Mouse (Mus musculus): Measurements from ENCODE around the gene Atp1a4.
A peak's percentile ranks its signal among the peaks of the same experiment; 100 is the strongest.

Gene Atp1a4

GRCm38 (mm10) chr1:172219451-172220406 is 38.5 kb downstream of the Atp1a4 start, which contains the start of gene Casq1:
Gene Casq1, minus strand, starts transcription at chr1:172219868.
- DNase-seq (ENCODE audit: low spot score in 2 of 2): no peak

- DNase-seq (ENCODE audit: low spot score in 2 of 2): no peak
These were observed 39.9 kb downstream of the Atp1a4 start for GRCm38 (mm10) chr1:172218164-172218910.

GRCm38 (mm10) chr1:172217148-172217547 is 41.1 kb downstream of the Atp1a4 start:
- DNase-seq (ENCODE audit: low spot score in 2 of 2): peak; percentile 88 to 96

- DNase-seq (ENCODE audit: low spot score in 2 of 2): no peak
These were observed 43.5 kb downstream of the Atp1a4 start for GRCm38 (mm10) chr1:172214748-172215147.

GRCm38 (mm10) chr1:172213771-172214170 is 44.4 kb downstream of the Atp1a4 start:
- DNase-seq (ENCODE audit: low spot score in 2 of 2): no peak

GRCm38 (mm10) chr1:172212776-172213175 is 45.4 kb downstream of the Atp1a4 start:
- no peak for DNase-seq (ENCODE audit: low spot score in 2 of 2)

GRCm38 (mm10) chr1:172207111-172207584 is 51.1 kb downstream of the Atp1a4 start:
- DNase-seq (ENCODE audit: low spot score in 2 of 2): no peak

GRCm38 (mm10) chr1:172206141-172206917 is 51.9 kb downstream of the Atp1a4 start, which contains the start of gene Pea15a:
Gene Pea15a, minus strand, starts transcription at chr1:172206804.
- DNase-seq (ENCODE audit: low spot score in 2 of 2): peak; percentile 53 to 76

- DNase-seq (ENCODE audit: low spot score in 2 of 2): no peak
These were observed 52.5 kb downstream of the Atp1a4 start for GRCm38 (mm10) chr1:172205741-172206087.

- no peak for DNase-seq (ENCODE audit: low spot score in 2 of 2)
These were observed 53.1 kb downstream of the Atp1a4 start for GRCm38 (mm10) chr1:172204814-172205740.

- no peak for DNase-seq (ENCODE audit: low spot score in 2 of 2)
These were observed 54.0 kb downstream of the Atp1a4 start for GRCm38 (mm10) chr1:172204033-172204813.

GRCm38 (mm10) chr1:172203566-172203965 is 54.6 kb downstream of the Atp1a4 start:
- DNase-seq (ENCODE audit: low spot score in 2 of 2): no peak

GRCm38 (mm10) chr1:172202894-172203522 is 55.2 kb downstream of the Atp1a4 start:
- no peak for DNase-seq (ENCODE audit: low spot score in 2 of 2)

- no peak for DNase-seq (ENCODE audit: low spot score in 2 of 2)
These were observed 56.0 kb downstream of the Atp1a4 start for GRCm38 (mm10) chr1:172201967-172202880.

GRCm38 (mm10) chr1:172200871-172201447 is 57.3 kb downstream of the Atp1a4 start:
- DNase-seq (ENCODE audit: low spot score in 2 of 2): no peak

GRCm38 (mm10) chr1:172200161-172200560 is 58.1 kb downstream of the Atp1a4 start:
- no peak for DNase-seq (ENCODE audit: low spot score in 2 of 2)

GRCm38 (mm10) chr1:172198996-172199395 is 59.2 kb downstream of the Atp1a4 start:
- no peak for DNase-seq (ENCODE audit: low spot score in 2 of 2)

- no peak for DNase-seq (ENCODE audit: low spot score in 2 of 2)
These were observed 59.9 kb downstream of the Atp1a4 start for GRCm38 (mm10) chr1:172198316-172198715.

Data from spleen, postnatal 4 days (tissue).